Mouse (Mus musculus) brain, adult 2 months (tissue): ENCODE data around the gene Slc17a4.

Source experiments
- DNase-seq: peaks from one replicate; pipeline ENCODE4 v3.0.0; 2011; ENCODE audit warnings: low read depth, low spot score

Slc17a4 gene

GRCm38 (mm10) chr13:23892592-23893268, 22.1 kb downstream of the Slc17a4 start:
- no peak for DNase-seq

GRCm38 (mm10) chr13:23889011-23889605, 25.7 kb downstream of the Slc17a4 start:
- DNase-seq: no peak

- DNase-seq: no peak
These were observed 27.6 kb downstream of the Slc17a4 start for GRCm38 (mm10) chr13:23887026-23887725.

- DNase-seq: peak; percentile 41
These were observed 29.3 kb downstream of the Slc17a4 start for GRCm38 (mm10) chr13:23885540-23885939.

- DNase-seq: no peak
These were observed 35.2 kb downstream of the Slc17a4 start for GRCm38 (mm10) chr13:23879636-23880035.

GRCm38 (mm10) chr13:23879106-23879505, 35.7 kb downstream of the Slc17a4 start:
- no peak for DNase-seq

- DNase-seq: no peak
These were observed 41.7 kb downstream of the Slc17a4 start for GRCm38 (mm10) chr13:23873141-23873540.

- no peak for DNase-seq
These were observed 44.8 kb downstream of the Slc17a4 start for GRCm38 (mm10) chr13:23869996-23870395.

GRCm38 (mm10) chr13:23868790-23869533, 45.8 kb downstream of the Slc17a4 start:
- DNase-seq: no peak

- no peak for DNase-seq
These were observed 47.4 kb downstream of the Slc17a4 start, which contains the start of gene Slc17a1 for GRCm38 (mm10) chr13:23867405-23867804. TSS of gene Slc17a1 (plus strand) at chr13:23867750.

- no peak for DNase-seq
These were observed 47.8 kb downstream of the Slc17a4 start for GRCm38 (mm10) chr13:23867000-23867399.

- no peak for DNase-seq
These were observed 48.6 kb downstream of the Slc17a4 start for GRCm38 (mm10) chr13:23866086-23866710.

GRCm38 (mm10) chr13:23864711-23865110, 50.1 kb downstream of the Slc17a4 start:
- DNase-seq: no peak

GRCm38 (mm10) chr13:23861815-23862214, 53.0 kb downstream of the Slc17a4 start:
- DNase-seq: no peak

- peak; percentile 42 for DNase-seq
These were observed 58.4 kb downstream of the Slc17a4 start for GRCm38 (mm10) chr13:23856401-23856800.

- peak; percentile 69 for DNase-seq
These were observed 65.5 kb downstream of the Slc17a4 start for GRCm38 (mm10) chr13:23849299-23849698.
